Mouse (Mus musculus): ENCODE data around the gene Dhx15.

Gene Dhx15

DNA sequence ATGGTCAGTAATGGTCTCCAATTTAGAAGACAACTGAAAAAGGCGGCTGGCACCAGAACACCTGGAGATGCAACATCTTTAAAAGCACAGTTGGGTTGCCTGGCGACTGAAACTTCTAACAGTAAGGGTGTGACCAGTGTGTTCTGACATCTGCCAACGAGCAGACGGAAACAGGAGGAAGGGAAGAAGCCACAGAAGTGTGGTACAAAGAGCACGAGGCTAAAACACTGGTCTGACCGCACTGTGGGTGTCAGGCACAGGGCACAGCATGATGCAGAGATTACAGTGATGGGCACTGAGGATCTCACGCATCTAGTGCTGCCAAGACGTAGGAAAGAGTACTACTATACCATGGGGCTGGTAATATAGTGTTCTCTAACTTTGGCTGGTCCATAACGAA, 48.4 kb downstream of the Dhx15 start:
- DNase-seq, result no peak

DNA sequence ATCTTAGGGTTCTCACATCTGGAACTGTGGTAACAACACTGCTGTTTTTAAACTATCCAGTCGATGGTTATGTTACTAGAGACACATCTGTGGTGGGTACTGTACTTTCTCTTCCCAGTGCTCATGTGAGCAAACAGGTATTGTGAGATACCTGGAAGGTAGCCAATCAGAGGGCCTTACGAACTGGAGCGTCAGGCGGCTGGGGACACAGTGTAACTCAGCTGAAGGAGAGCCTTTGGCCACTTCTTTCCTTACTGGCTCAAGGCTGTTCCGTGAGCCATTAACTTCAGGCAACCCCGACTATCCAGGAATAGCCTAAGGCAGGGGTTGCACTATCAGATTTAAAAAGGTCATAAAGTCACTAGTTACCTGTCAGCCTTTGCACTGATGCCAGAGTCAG, 51.5 kb downstream of the Dhx15 start:
- no peak for DNase-seq

DNA sequence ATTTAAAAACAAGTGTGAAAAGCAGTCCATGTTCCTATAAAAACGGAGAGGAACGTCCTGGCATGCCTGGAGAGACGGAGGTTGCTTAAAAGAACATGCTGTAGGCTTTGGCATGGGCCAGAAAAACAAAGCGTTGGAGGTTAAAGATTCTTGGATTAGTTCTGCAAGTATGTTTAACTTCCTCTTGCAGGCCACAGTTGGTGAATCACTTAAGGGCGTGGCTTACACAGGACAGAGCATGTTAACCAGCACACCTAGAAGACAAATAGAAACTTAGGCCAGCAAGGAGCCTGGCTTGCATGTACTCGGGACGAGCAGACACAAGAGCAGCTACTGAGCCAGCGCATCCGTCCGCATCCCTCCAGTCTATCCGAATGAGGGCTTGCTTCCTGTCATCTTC, 52.2 kb downstream of the Dhx15 start:
- DNase-seq, result no peak

DNA sequence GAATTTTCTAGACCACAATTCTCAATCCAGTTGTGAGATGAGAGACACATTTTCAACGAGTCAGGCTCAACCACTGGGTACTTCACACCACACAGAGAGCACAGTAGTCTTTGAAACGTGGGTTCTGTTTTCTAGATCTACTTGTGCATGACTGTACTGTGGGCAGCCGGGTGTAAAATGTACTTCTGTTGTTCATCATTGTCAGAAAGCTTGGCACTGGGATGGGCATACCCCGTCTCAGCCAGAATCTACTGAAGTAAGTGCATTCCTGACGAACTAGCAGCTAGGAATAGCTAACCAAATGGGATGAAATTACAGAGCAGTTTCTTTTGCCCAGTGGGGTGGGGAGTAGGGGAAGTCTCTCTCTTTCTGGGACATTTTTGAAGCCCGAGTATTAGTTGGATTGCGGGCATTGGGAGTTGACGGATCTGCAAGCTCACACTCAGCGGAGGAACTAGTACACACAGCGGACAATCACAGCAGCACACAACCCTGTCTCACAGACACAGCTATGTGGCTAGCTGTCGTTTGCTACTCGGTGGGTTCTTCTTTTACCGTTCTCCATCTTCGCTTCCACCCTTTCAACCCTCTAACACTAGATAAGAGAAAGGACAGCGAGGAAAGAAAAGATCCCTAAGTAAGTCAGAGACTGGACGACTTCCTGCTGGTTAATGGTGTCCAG, 54.7 kb downstream of the Dhx15 start:
- DNase-seq, result no peak

DNA sequence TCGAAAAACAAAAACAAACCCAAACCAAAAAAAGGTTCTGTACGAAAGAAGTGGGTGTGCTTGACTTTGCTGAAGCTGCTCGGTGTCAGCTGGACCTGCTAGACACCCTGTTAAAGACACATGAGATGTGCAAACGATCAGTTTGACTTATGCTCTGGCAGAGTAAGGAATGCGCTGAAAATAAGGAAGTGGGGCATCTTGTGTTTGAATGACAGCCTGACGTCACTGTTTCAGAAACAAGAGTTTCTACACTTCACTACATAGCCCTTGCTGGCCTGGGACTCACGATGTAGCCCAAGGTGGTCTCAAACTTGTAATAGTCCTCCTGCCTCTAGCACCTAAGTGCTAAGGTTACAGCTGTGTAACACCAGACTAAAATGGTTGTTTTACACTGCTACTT, 57.5 kb downstream of the Dhx15 start:
- DNase-seq, result no peak

DNA sequence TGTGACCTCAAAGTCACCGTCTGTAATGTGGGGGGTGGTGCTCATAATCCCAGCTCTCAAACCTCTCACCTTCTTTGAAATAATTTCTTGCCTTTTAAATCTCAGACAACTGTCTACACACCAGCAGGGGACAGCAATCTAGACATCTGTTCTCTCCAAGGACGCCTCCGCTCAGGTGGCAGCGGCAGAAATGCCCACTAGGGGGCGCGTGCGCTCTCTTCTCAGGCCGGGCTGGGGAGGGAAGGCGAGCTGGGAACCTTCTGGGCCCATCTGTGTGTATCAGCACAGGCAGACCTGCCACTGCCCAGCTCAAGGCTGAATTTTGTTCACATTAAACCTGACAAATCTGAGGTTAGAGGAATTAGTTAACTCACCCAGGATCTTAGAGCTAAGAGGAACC, 58.2 kb downstream of the Dhx15 start:
- DNase-seq, result no peak

DNA sequence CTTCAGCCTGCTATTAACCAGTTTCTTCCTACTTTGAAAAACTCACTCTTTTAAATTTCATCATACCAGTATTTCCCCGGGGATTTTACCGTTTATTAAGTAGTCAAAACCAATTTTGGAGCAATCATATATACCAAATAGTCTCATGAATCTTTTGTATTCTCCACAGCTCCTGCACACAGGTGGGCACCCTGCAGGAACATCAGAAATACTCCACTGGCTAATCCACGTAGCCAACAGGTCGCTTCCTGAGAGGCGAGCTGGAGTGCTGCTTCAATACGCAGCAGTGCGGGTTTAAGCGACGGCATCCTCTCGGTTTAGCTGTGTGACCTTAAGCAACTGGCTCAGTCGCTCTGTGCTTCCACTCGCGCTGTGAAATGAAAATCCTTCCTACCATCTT, 58.9 kb downstream of the Dhx15 start:
- no peak for DNase-seq

DNA sequence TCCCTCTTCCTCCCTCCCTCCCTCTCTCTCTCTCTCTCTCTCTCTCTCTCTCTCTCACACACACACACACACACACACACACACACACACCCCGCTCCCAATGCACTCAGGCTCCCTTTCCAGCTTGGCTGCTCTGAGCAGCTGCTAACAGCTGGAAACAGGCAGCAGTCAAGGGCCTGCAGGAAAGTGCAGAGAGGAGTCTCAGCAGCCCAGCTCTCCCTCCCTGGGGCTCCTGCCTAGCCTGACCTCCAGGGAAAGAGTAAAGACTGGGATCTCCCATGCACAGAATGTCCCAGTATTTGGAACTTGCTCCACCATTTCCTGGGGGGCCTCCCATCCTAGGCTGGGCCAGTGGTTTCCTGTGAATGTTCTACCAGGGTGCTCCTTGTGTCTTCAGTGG, 59.8 kb downstream of the Dhx15 start:
- DNase-seq, result no peak

DNA sequence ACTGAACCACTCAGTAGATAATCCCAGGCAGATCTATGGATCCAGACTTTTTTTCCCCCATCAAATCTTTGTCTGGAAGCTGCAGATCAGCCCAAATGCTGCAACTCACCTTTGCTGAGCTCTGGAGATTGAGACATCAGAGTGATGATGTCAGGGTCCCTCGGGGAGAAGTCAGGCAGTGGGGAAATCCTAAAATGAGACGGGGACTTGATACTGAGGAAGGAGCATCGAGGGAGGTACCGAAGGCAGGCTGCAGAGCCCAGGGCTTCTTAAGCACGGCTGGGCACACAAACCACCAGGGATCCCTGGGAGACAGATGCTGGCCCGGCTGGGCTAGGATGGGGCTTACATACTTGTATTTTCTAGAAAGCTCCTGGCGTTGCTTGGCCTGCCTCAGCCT, 64.1 kb downstream of the Dhx15 start:
- no peak for DNase-seq

DNA sequence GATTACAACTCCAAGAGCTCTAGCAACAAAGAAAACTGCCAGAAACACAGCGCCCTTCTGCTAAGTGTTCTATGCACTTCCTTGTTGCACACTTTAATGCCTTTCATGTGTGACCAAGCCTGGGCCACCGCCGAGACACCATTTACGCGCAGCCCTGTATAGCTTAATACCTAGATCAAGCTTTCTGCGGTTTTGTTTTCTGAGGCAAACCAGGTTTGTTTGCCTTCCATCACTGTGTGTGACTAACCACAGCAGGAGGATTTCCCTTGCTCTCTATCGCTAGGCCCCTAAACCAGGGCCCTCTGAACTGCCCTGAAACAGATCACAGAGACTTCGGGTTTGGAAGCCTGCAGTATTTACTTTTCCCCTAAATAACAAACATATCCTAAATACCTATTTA, 64.5 kb downstream of the Dhx15 start:
- DNase-seq, result no peak

DNA sequence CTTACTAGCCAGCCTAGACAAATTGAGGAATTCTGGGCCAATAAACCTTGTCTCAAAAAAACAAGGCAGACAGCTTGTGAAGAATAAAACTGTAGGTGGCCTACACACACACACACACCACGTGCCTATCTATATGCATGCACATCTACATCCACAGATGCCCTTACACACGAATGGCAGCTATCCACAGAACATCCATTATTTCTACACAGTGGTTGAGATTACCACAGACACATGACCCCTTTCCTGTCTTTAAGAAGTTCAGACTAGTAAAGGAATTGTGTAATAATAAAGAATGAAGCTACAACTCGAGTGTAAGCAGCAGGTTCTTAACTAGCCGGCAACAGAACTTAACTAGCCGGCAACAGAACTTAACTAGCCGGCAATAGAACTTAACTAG, 68.2 kb downstream of the Dhx15 start:
- DNase-seq, result no peak

DNA sequence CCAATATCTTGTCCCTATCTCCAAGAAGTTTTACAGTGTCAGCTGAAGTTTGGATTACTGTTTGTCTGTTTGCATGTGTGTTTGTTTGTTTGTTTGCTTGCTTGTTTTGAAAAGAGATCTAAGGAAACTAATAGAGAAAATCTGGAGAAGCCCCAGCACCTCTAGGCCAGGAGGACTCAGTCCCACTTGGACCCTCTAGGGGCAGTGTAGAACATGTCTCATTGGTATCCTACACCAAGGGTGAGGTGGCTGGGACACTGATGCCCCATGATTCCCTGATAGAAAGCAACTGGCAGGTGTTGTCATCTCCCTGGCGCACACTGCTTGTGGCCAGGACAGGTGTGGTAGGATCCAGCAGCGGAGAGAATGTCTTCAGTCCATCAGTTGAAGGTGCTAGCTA, 70.5 kb downstream of the Dhx15 start:
- no peak for DNase-seq

DNA sequence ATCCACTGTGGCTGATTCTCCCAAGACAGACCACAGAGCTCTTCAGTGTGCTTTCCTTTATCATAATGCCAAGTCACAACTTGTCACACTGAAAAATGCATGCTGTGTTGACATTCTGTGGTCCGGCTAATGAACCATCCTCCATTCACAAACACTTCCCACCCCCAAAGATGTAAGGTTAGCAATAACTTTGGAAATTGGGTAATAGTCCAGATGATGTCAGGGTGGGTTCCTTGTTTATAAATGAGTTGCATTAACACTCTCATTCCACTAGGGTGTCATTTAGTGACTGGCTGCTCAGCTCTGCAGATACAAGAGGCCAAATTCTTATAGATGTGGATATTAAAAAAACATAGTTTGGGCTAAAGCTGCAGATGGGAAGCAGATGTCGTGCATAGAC, 71.1 kb downstream of the Dhx15 start:
- no peak for DNase-seq

DNA sequence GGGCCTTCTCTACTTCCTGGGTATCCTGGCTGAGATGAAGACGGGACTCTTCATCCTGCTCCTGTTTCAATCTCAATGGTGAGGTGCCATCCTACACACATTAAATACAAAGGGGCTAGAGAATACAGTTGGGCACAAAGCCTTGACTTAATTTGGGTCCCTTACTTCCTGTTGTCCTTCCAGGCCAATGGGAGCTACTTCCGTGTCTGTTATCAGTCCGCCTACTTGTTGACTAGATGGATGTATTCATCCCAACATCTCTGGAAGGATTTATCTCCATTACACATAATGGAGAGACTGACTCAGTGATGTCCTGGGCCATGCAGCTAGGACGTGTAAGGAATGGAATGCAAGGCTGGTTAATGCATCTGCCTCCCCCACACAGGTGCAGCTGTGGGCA, 72.5 kb downstream of the Dhx15 start:
- DNase-seq, result no peak

DNA sequence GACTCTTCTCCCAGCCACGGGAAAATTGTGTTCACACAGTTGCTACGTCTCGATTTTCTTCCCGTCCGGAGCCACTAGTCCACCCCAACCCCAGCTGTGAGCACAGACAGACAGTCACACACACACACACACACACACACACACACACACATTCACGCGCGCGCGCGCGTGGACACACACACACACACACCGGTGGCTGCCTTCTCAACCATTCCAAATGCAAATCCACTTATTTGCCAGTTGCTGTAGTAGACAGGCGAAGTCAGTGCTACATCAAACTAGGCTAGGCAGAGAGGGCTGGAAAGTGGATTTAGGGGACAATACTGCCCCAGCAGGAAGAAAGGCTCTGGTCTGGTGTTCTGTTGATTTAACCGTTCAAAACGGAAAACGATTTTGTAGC, 73.9 kb downstream of the Dhx15 start:
- DNase-seq, result peak; percentile 17

DNA sequence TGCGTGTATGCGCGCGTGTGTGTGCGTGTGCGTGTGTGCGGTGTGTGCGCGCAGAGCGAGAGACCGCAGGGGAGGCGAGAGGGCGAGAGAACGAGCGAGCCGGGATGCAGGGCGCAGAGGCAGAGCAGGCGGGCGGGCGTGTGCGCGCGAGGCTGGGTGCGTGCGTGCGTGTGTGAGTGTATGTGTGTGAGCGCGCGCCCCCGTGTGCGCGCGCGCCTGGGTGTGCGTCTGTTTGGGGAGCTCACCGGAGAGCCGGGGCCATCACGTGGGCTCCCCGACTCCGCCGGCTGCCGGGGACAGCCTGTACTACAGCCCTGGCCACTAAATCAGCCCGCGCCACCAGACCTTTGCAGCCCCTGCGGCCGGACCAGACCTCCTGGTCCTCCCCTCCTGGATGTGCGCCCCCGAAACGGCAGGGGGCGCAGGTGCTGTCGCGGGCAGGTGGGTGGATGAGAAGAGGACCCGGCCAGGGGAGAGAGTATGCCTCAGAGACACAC, 74.4 kb downstream of the Dhx15 start:
- DNase-seq, result peak; percentile 93

DNA sequence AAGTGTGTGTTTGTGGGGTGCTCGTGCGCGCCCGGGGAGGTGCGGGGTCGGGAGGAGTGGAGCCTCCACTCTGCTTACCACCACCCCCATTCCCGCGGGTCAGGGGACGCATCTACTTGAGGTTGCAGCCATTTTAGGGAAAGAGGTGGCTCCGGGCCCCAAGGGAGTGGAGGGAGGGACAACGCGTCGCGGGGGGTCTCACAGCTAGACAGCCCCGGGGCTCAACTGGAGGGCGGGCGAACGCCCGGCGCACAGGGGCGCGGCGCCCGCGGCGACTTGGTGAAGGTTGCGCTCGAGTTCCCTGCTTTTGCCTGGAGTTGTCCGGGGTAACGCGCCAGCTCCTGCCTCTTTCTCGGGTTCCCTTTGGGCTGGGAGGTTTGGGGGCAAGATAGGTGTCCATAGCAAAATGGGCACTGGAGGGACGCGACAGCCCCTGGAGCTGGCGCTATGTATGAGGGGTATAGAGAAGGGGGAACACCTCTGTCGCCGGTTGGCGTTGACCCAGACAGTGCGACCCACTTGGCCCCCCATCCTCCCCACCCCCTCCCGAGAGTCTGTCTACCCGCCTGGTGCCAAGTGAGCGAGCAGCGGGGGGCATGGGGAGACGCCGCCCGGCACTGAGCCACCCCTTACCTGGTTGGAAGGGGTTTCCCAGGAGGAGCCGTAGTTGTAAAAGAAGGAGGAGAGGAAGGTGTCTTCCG, 75.4 kb downstream of the Dhx15 start:
- peak; percentile 24 for DNase-seq

DNA sequence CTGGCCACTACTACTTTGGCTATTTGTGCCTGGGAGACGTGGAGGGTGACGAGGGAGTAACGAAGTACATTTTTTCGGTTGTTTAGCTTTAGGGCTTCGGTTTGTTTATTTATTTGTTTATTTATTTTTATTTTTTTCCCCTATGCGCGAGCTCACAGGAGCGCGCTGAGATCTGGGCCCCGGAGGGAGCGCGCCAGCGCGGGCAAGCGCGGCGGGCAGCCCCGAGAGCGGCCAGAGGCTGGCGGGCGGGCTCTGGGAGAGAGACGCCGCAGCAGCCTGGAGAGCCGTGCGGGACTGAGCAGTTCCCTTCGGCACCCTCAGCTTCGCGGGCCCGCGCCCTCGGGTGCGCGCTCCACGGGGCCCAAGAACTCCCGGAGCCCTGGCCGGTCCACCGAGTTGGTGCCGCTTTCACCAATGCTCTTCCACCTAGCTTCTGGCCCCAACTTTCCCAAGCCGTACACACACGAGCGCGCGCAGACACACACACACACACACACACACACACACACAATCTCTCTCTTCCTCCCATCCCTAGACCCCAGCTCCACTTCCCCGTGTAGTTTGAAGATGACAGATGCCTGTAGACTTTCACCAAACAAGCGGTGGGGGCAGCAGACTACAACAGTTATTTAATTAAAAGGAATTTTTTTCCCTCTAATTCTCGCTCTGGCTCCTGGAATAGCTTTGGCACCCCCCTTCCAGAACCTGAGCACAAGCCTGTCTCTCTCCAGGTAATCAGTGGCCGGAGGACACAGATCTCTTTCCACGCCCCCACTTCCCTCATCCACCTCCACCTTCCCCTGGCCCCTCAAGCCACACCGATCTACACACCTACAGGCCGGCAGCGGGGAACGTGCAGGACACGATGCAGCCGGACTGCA, 76.2 kb downstream of the Dhx15 start:
- DNase-seq, result peak; percentile 31

DNA sequence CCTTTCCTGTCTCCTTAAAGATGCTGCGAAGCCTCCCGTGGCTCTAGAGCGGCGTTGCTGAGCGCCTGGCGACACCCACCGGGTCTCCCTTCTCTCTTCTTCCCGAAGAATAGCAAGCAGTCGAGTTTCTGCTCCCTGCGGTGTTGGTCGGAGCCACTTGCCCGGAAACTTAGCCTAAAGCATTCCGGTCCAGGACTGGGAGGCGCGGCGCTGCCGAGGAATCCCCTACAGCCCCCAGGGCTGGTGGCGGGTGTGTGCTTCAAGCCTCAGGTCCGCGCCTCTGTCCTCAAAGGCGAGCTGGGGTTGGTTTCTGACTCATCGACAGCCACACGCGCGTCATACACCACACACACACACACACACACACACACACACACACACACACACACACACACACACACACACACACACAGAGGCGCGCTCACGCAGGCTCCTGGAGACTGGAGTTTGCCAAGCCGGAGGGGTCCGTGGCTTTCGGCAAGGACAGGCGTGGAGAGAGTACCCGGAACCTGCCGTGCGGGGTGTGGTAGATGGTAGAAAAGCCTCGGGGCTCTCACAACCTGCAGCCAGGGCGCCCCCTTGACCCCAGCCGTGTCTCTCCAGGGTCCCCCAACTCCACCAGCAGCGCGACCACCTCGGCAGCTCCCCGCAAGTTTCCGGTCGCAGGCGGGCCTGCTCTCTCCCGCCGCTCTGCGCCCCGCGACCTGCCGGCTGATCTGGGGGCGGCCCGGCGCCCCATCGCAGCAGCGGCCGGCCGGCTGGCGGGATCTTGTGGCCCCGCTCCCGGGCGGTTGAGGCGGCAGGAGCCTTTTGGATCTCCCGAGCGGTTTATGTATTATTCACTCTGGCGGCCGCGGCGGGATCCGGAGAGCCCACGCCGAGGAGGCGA, 77.1 kb downstream of the Dhx15 start:
- DNase-seq, result peak; percentile 31

DNA sequence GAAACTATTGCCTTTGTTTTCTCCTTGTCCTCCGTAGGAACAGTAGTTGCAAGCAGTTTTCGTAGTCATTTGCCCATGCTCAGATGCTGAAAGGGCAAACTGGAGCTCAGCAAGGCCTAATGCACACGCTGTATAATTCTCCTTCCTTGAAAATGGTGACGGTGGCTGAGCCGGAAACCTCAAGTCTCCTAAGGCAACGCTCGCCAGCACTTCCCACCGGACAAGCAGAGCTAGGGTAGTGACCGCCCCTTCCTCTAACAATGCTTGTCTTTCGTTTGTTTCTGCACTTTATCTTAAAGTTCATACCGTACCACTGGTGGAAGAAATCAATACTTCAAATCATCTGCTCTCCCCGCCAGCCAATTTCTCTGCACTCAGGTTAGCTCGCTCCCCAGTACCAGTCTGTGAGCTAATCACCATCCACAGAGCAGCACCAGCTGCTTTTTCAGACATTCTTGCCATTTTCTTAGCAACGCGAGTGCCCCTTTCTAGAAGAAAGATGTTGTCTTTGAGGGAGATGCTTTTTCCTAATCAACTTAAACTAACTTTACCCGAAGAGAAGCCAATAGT, 78.0 kb downstream of the Dhx15 start:
- DNase-seq, result no peak

DNA sequence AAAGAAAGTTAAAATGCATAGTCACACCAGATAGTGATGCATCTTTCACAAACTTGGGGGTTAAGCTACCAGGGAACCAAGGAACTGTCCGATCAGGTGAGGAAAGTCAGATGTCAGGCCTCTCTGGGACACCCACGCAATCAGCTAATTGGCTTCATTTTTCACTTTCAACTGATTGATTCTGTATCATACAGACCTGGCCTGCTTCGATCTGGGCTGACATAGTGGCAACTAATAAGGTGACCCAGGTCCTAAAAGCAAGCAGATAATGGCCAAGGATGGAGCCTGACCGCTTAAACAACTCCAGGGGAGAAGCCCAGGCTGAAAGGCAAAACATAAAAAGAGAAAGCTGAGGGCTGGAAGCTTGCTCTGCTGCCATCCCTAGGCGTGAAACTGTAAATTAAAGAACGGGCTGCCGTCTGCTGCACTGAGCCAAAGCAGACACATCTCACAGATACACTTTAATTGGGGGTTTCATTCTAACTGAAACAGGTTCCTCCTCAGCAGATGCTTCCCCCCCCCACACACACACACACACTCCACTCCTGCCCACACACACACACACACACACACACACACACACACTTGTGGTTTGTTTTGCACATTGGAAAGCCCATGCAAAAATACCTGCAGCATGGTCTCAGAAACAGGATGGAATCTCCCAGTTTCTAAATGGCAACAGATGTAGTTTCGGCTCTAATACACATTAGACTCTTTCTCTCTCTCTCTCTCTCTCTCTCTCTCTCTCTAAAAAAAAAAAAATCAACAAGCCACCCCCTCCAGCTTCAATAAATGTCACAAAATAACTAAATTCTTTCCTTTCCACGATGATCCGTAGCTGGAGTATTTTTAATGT, 79.3 kb downstream of the Dhx15 start:
- peak; percentile 56 for DNase-seq
